8 mouse cellular contexts compared by ENCODE assay signal in the genomic region with DNA sequence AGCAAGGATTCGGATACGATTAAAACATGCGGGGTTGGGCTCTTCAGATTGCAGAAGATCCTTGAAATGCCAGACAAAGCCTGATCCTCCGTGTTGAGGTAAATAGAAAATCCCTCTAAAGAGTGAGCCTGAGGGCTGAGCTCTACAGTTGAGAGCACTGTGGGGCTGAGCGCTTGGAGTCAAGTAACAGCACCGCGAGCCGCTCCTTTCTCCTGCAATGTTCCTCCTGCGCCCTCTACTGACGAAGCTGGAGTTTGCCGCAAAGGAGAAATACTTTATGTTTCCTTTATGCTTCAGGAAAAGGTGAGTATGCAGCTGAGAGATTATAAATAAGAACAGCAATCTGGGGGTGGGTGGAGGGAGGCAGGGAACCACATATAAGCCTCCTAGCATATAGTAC. TPM values are rescaled to one million over a fixed set of nuclear protein-coding genes. Genes with fewer than 3 reads are reported as not detected.
DNase-seq lines count a peak whose midpoint lies in the region; TF ChIP-seq lines count a peak whose summit lies in the region.

No protein-coding gene starts in this region.

- H3K27ac ChIP-seq in gastrocnemius, adult 2 months, result no peak overlapping the region
- H3K27ac ChIP-seq in kidney, adult 2 months (ENCODE audit: insufficient read depth, low read depth, low read length), result no peak overlapping the region

- H3K27me3 ChIP-seq in kidney, adult 2 months (replicated peaks; ENCODE audit: control insufficient read depth, insufficient read depth, low read length), result no peaks in the 10 kb centered on the region
- no peaks in the 10 kb centered on the region for H3K27me3 ChIP-seq in splenic B cell, adult 2 months (ENCODE audit: control insufficient read depth, insufficient read depth, low read length, poor library complexity, severe bottlenecking)

- H3K4me3 ChIP-seq in gastrocnemius, adult 2 months, result no peak overlapping the region
- no peak overlapping the region for H3K4me3 ChIP-seq in kidney, adult 2 months (ENCODE audit: insufficient read depth, low read depth, low read length)

- DNase-seq in urinary bladder, postnatal 14 days (ENCODE audit: low spot score), result peak; percentile 78
- no peak for DNase-seq in urinary bladder, adult 2 months (ENCODE audit: low spot score)
- DNase-seq in cerebellum, postnatal 36 days, result peak; percentile 62 to 68
- peak; percentile 71 for DNase-seq in gastrocnemius, adult 2 months
- DNase-seq in kidney, adult 2 months, result peak; percentile 81
- DNase-seq in left cerebral cortex, postnatal 4 days, result peak; percentile 75
- DNase-seq in naive thymus-derived CD4-positive, alpha-beta T cell, adult 2 months (ENCODE audit: low read depth), result peak; percentile 43
- DNase-seq in splenic B cell, adult 2 months (ENCODE audit: low read depth, low spot score), result peak; percentile 47

- intact Hi-C loops in gastrocnemius, adult 2 months (cut with DNase I), result loop anchor here (5.0 kb wide), 2 partner anchors 1100 to 1115 kb away; no protein-coding TSS in a partner anchor
- intact Hi-C loops in left cerebral cortex, postnatal 4 days (cut with DNase I), result loop anchor here (5.0 to 10.0 kb wide), 3 partner anchors 118 to 1120 kb away; no protein-coding TSS in a partner anchor

- TF ChIP-seq POLR2A in kidney, adult 2 months (IDR thresholded peaks at IDR 0.05; ENCODE audit: low read depth, low read length), result no peak

- H3K36me3 ChIP-seq in kidney, adult 2 months (ENCODE audit: control insufficient read depth, insufficient read depth, low read length), result no peaks in the 10 kb centered on the region
- H3K36me3 ChIP-seq in splenic B cell, adult 2 months (ENCODE audit: control insufficient read depth, insufficient read depth, low read length, poor library complexity, severe bottlenecking), result no peaks in the 10 kb centered on the region

- peak; percentile 83 for TF ChIP-seq CTCF in gastrocnemius, adult 2 months (IDR thresholded peaks at IDR 0.05)
- peak; percentile 93 for TF ChIP-seq CTCF in kidney, adult 2 months (conservative IDR thresholded peaks at IDR 0.05; ENCODE audit: insufficient read depth, insufficient read length, low read depth, low read length)

- 17% methylated on average over 11 of the region's 11 CpGs for WGBS in kidney, adult 2 months

- H3K4me1 ChIP-seq in kidney, adult 2 months (ENCODE audit: control insufficient read depth, insufficient read depth, low read length), result no peaks in the 10 kb centered on the region

RNA-seq across cellular contexts. Expression of gene Qdpr, which starts 47.4 kb away (rescaled TPM):
- 66.4 and 68.1 TPM in 2 replicates for polyA plus RNA-seq in urinary bladder, adult 2 months (2012; rRNA removed)
- 10 to 100 TPM; 45.6 to 52.9 TPM for total RNA-seq in gastrocnemius, adult 2 months (2021)
- polyA plus RNA-seq in kidney, adult 2 months (2012; rRNA removed), result 415 and 434 TPM in 2 replicates
- 10 to 100 TPM; 69.2 to 73.4 TPM for total RNA-seq in left cerebral cortex, postnatal 4 days (2021)

RNA-seq across cellular contexts. Expression of gene Clrn2, which starts 50.9 kb away (rescaled TPM):
- not detected in 2 replicates for polyA plus RNA-seq in urinary bladder, adult 2 months (2012; rRNA removed)
- not detected for total RNA-seq in gastrocnemius, adult 2 months (2021)
- not detected in 2 replicates for polyA plus RNA-seq in kidney, adult 2 months (2012; rRNA removed)
- total RNA-seq in left cerebral cortex, postnatal 4 days (2021), result not detected
